Mouse (Mus musculus): ENCODE results near the gene Odf2. TPM values are rescaled to one million over a fixed set of nuclear protein-coding genes. Genes with fewer than 3 reads are reported as not detected.

Odf2 gene
- polyA plus RNA-seq, 1 experiment, result 264 TPM

- DNase-seq, result no peak
- Histone ChIP-seq H3K27ac (ENCODE audit: insufficient read depth, low read length) (peak overlapping the region; percentile 35; the same call in 1 of the 2 replicates), H3K4me1 (ENCODE audit: control insufficient read depth, insufficient read depth, low read length) (no peaks in the 10 kb centered on the region), H3K27me3 (ENCODE audit: control insufficient read depth, insufficient read depth, low read length) (no peaks in the 10 kb centered on the region), H3K4me3 (replicated peaks; ENCODE audit: insufficient read depth, low read depth, low read length) (no peak overlapping the region)
- 43% methylated on average over 3 of the region's 3 CpGs for WGBS
- TF ChIP-seq CTCF (IDR thresholded peaks at IDR 0.05; ENCODE audit: borderline replicate concordance, insufficient read depth, low read depth, low read length) (no peak), POLR2A (IDR thresholded peaks at IDR 0.05; ENCODE audit: borderline replicate concordance, insufficient read depth, low read length) (no peak)
These were observed 42.1 kb upstream of the Odf2 start for GRCm38 (mm10) chr2:29846911-29847310.

GRCm38 (mm10) chr2:29849041-29849440 lies 40.0 kb upstream of the Odf2 start:
- H3K27ac ChIP-seq (ENCODE audit: insufficient read depth, low read length), result no peak overlapping the region

GRCm38 (mm10) chr2:29849841-29850480 lies 39.1 kb upstream of the Odf2 start:
- Histone ChIP-seq H3K4me1 (ENCODE audit: control insufficient read depth, insufficient read depth, low read length) (no peaks in the 10 kb centered on the region), H3K27me3 (ENCODE audit: control insufficient read depth, insufficient read depth, low read length) (no peaks in the 10 kb centered on the region), H3K27ac (ENCODE audit: insufficient read depth, low read length) (no peak overlapping the region), H3K4me3 (replicated peaks; ENCODE audit: insufficient read depth, low read depth, low read length) (no peak overlapping the region)
- no peak for DNase-seq
- no peak for TF ChIP-seq CTCF (IDR thresholded peaks at IDR 0.05; ENCODE audit: borderline replicate concordance, insufficient read depth, low read depth, low read length)
- no peak for TF ChIP-seq POLR2A (IDR thresholded peaks at IDR 0.05; ENCODE audit: borderline replicate concordance, insufficient read depth, low read length)
- WGBS, result 19% methylated on average over 5 of the region's 5 CpGs

More at GRCm38 (mm10) chr2:29849041-29849440, 40.0 kb upstream of the Odf2 start:
- WGBS, result 16% methylated on average over 8 of the region's 8 CpGs
- H3K4me1 ChIP-seq (ENCODE audit: control insufficient read depth, insufficient read depth, low read length), result no peaks in the 10 kb centered on the region
- H3K27me3 ChIP-seq (ENCODE audit: control insufficient read depth, insufficient read depth, low read length), result no peaks in the 10 kb centered on the region
- TF ChIP-seq POLR2A (IDR thresholded peaks at IDR 0.05; ENCODE audit: borderline replicate concordance, insufficient read depth, low read length) (no peak), CTCF (IDR thresholded peaks at IDR 0.05; ENCODE audit: borderline replicate concordance, insufficient read depth, low read depth, low read length) (no peak)
- no peak for DNase-seq
- no peak overlapping the region for H3K4me3 ChIP-seq (replicated peaks; ENCODE audit: insufficient read depth, low read depth, low read length)

- TF ChIP-seq POLR2A (IDR thresholded peaks at IDR 0.05; ENCODE audit: borderline replicate concordance, insufficient read depth, low read length) (no peak), CTCF (IDR thresholded peaks at IDR 0.05; ENCODE audit: borderline replicate concordance, insufficient read depth, low read depth, low read length) (no peak)
- Histone ChIP-seq H3K27me3 (ENCODE audit: control insufficient read depth, insufficient read depth, low read length) (no peaks in the 10 kb centered on the region), H3K4me1 (ENCODE audit: control insufficient read depth, insufficient read depth, low read length) (no peaks in the 10 kb centered on the region), H3K27ac (ENCODE audit: insufficient read depth, low read length) (no peak overlapping the region), H3K4me3 (replicated peaks; ENCODE audit: insufficient read depth, low read depth, low read length) (no peak overlapping the region)
- no peak for DNase-seq
- WGBS, result 13% methylated on average over 4 of the region's 4 CpGs
These were observed 36.0 kb upstream of the Odf2 start for GRCm38 (mm10) chr2:29852957-29853485.

- TF ChIP-seq POLR2A (IDR thresholded peaks at IDR 0.05; ENCODE audit: borderline replicate concordance, insufficient read depth, low read length), result no peak
- no peak for TF ChIP-seq CTCF (IDR thresholded peaks at IDR 0.05; ENCODE audit: borderline replicate concordance, insufficient read depth, low read depth, low read length)
- Histone ChIP-seq H3K4me1 (ENCODE audit: control insufficient read depth, insufficient read depth, low read length) (no peaks in the 10 kb centered on the region), H3K27me3 (ENCODE audit: control insufficient read depth, insufficient read depth, low read length) (no peaks in the 10 kb centered on the region), H3K27ac (ENCODE audit: insufficient read depth, low read length) (no peak overlapping the region), H3K4me3 (replicated peaks; ENCODE audit: insufficient read depth, low read depth, low read length) (no peak overlapping the region)
- WGBS, result 30% methylated on average over 5 of the region's 5 CpGs
- no peak for DNase-seq
These were observed 35.3 kb upstream of the Odf2 start for GRCm38 (mm10) chr2:29853736-29854135.

GRCm38 (mm10) chr2:29855585-29856210 lies 33.3 kb upstream of the Odf2 start:
- WGBS, result 45% methylated on average over 10 of the region's 10 CpGs
- Histone ChIP-seq H3K27me3 (ENCODE audit: control insufficient read depth, insufficient read depth, low read length) (no peaks in the 10 kb centered on the region), H3K4me1 (ENCODE audit: control insufficient read depth, insufficient read depth, low read length) (no peaks in the 10 kb centered on the region)

GRCm38 (mm10) chr2:29856451-29857260 lies 32.4 kb upstream of the Odf2 start:
- H3K4me1 ChIP-seq (ENCODE audit: control insufficient read depth, insufficient read depth, low read length), result no peaks in the 10 kb centered on the region
- DNase-seq, result peak in 1 of 2 experiments; percentile 41
- TF ChIP-seq POLR2A (IDR thresholded peaks at IDR 0.05; ENCODE audit: borderline replicate concordance, insufficient read depth, low read length) (no peak), CTCF (IDR thresholded peaks at IDR 0.05; ENCODE audit: borderline replicate concordance, insufficient read depth, low read depth, low read length) (no peak)
- H3K27ac ChIP-seq (ENCODE audit: insufficient read depth, low read length), result peak overlapping the region; percentile 76; the same call in 1 of the 2 replicates
- no peak overlapping the region for H3K4me3 ChIP-seq (replicated peaks; ENCODE audit: insufficient read depth, low read depth, low read length)
- H3K27me3 ChIP-seq (ENCODE audit: control insufficient read depth, insufficient read depth, low read length), result no peaks in the 10 kb centered on the region
- 17% methylated on average over 19 of the region's 19 CpGs for WGBS

More at GRCm38 (mm10) chr2:29855585-29856210, 33.3 kb upstream of the Odf2 start:
- no peak overlapping the region for H3K4me3 ChIP-seq (replicated peaks; ENCODE audit: insufficient read depth, low read depth, low read length)
- no peak for TF ChIP-seq POLR2A (IDR thresholded peaks at IDR 0.05; ENCODE audit: borderline replicate concordance, insufficient read depth, low read length)
- no peak for TF ChIP-seq CTCF (IDR thresholded peaks at IDR 0.05; ENCODE audit: borderline replicate concordance, insufficient read depth, low read depth, low read length)
- no peak overlapping the region; the same call in 1 of the 2 replicates for H3K27ac ChIP-seq (ENCODE audit: insufficient read depth, low read length)
- DNase-seq, result no peak

All from cerebellum, adult 2 months (tissue).